In genomic region chr1:193133726-193134125, GRCm38 (mm10) we compare ENCODE assay signal across 18 mouse cellular contexts. TPM values are rescaled to one million over a fixed set of nuclear protein-coding genes. Genes with fewer than 3 reads are reported as not detected.
DNase-seq lines count a peak whose midpoint lies in the region; ATAC-seq and TF ChIP-seq lines count a peak whose summit lies in the region.
"Had no signal": no experiment of that assay in that cellular context is flagged by ENCODE, and none has a peak within 500 bp of the region (broad histone marks: within the 10 kb centered on the region; RNA-seq: fewer than 3 reads in every experiment).

No protein-coding gene starts in this region.

- H3K9ac ChIP-seq in hindbrain, postnatal 0 days (replicated peaks; ENCODE audit: low read length) = no peak overlapping the region
- H3K9ac ChIP-seq in hindbrain, embryonic 13.5 days = no peak overlapping the region
- no peak overlapping the region for H3K9ac ChIP-seq in midbrain, postnatal 0 days (replicated peaks; ENCODE audit: low read length, poor library complexity, severe bottlenecking)
- H3K9ac ChIP-seq in midbrain, embryonic 15.5 days = no peak overlapping the region
- H3K9ac ChIP-seq in MEL (ENCODE audit: control insufficient read depth, low read depth, low read length, poor library complexity, severe bottlenecking) = no peak overlapping the region
- no peak overlapping the region for H3K9ac ChIP-seq in kidney, embryonic 15.5 days
- H3K9ac ChIP-seq: hindbrain, embryonic 14.5 days; limb, embryonic 13.5 days; lung, embryonic 15.5 days; neural tube, embryonic 13.5 days had no signal

- H3K27me3 ChIP-seq in hindbrain, postnatal 0 days (ENCODE audit: insufficient read depth, low read length) = no peaks in the 10 kb centered on the region
- H3K27me3 ChIP-seq in hindbrain, embryonic 13.5 days = 0 out of 2 replicates have a peak, but pooled peaks cover 4% of the 10 kb centered on the region
- H3K27me3 ChIP-seq in midbrain, postnatal 0 days (ENCODE audit: insufficient read depth, low read length) = no peaks in the 10 kb centered on the region; the same call in 1 of the 2 replicates
- no peaks in the 10 kb centered on the region for H3K27me3 ChIP-seq in midbrain, embryonic 15.5 days (replicated peaks)
- H3K27me3 ChIP-seq in MEL (ENCODE audit: control insufficient read depth in 1 of 2, insufficient read depth in 2 of 2, low read length in 2 of 2) = peaks cover 4% of the 10 kb centered on the region in 2 experiments; a peak in 3 of 4 replicates
- no peaks in the 10 kb centered on the region for H3K27me3 ChIP-seq in kidney, embryonic 15.5 days
- H3K27me3 ChIP-seq: CH12.LX; limb, embryonic 13.5 days; lung, embryonic 15.5 days; neural tube, embryonic 13.5 days had no signal

- no peak overlapping the region for H3K27ac ChIP-seq in hindbrain, postnatal 0 days
- H3K27ac ChIP-seq in hindbrain, embryonic 13.5 days = no peak overlapping the region
- no peak overlapping the region for H3K27ac ChIP-seq in midbrain, postnatal 0 days (ENCODE audit: low read depth, low read length)
- no peak overlapping the region for H3K27ac ChIP-seq in midbrain, embryonic 15.5 days
- H3K27ac ChIP-seq in MEL (ENCODE audit: control insufficient read depth, low read depth, low read length) = no peak overlapping the region
- H3K27ac ChIP-seq in kidney, embryonic 15.5 days = no peak overlapping the region
- H3K27ac ChIP-seq: hindbrain, embryonic 14.5 days; limb, embryonic 13.5 days; lung, embryonic 15.5 days; neural tube, embryonic 13.5 days had no signal

- peak; percentile 52 for TF ChIP-seq CTCF in hindbrain, postnatal 0 days (IDR thresholded peaks at IDR 0.05; ENCODE audit: low read depth)
- peak; percentile 42; the same call in 1 of the 2 replicates for TF ChIP-seq CTCF in midbrain, postnatal 0 days (IDR thresholded peaks at IDR 0.05)
- TF ChIP-seq CTCF in MEL (IDR thresholded peaks at IDR 0.05 in 2 of 3, conservative IDR thresholded peaks at IDR 0.05 in 1 of 3; ENCODE audit: control insufficient read depth in 1 of 3, insufficient read depth in 1 of 3, low read depth in 2 of 3, low read length in 3 of 3, poor library complexity in 1 of 3, severe bottlenecking in 1 of 3) = peak; percentile 35 to 74 (median 56)

- ATAC-seq in hindbrain, postnatal 0 days = no peak
- ATAC-seq in hindbrain, embryonic 13.5 days (ENCODE audit: low FRiP score) = no peak
- ATAC-seq in midbrain, postnatal 0 days (ENCODE audit: low FRiP score) = no peak
- ATAC-seq in midbrain, embryonic 15.5 days (replicated peaks) = no peak
- ATAC-seq in kidney, embryonic 15.5 days (replicated peaks; ENCODE audit: low FRiP score) = no peak

- TF ChIP-seq RAD21 in MEL (IDR thresholded peaks at IDR 0.05; ENCODE audit: low read depth, low read length) = peak; percentile 22

- 82% methylated on average over 1 of the region's 1 CpGs for whole genome bisulfite sequencing in hindbrain, postnatal 0 days
- whole genome bisulfite sequencing in hindbrain, embryonic 13.5 days = 90% methylated on average over 1 of the region's 1 CpGs
- WGBS in midbrain, postnatal 0 days = 88% methylated on average over 1 of the region's 1 CpGs
- 89% methylated on average over 1 of the region's 1 CpGs for WGBS in midbrain, embryonic 15.5 days
- 86% methylated on average over 1 of the region's 1 CpGs for WGBS in kidney, embryonic 15.5 days

- H3K4me1 ChIP-seq in hindbrain, postnatal 0 days (ENCODE audit: insufficient read depth, low read length) = peaks cover 5% of the 10 kb centered on the region; the same call in 1 of the 2 replicates
- peaks cover 12% of the 10 kb centered on the region for H3K4me1 ChIP-seq in hindbrain, embryonic 13.5 days (replicated peaks)
- 0 out of 2 replicates have a peak, but pooled peaks cover 3% of the 10 kb centered on the region for H3K4me1 ChIP-seq in midbrain, postnatal 0 days (ENCODE audit: insufficient read depth, low read length)
- H3K4me1 ChIP-seq in midbrain, embryonic 15.5 days = peaks cover 11% of the 10 kb centered on the region
- peaks cover 0 to 12% of the 10 kb centered on the region in 2 experiments; a peak in 3 of 4 replicates for H3K4me1 ChIP-seq in MEL (ENCODE audit: control insufficient read depth in 1 of 2, insufficient read depth in 2 of 2, low read length in 2 of 2)
- peaks cover 21% of the 10 kb centered on the region for H3K4me1 ChIP-seq in kidney, embryonic 15.5 days

- no peaks in the 10 kb centered on the region for H3K9me3 ChIP-seq in hindbrain, postnatal 0 days (ENCODE audit: low read length)
- H3K9me3 ChIP-seq in hindbrain, embryonic 13.5 days = no peaks in the 10 kb centered on the region
- no peaks in the 10 kb centered on the region for H3K9me3 ChIP-seq in midbrain, postnatal 0 days (ENCODE audit: low read length)
- no peaks in the 10 kb centered on the region for H3K9me3 ChIP-seq in midbrain, embryonic 15.5 days
- no peaks in the 10 kb centered on the region for H3K9me3 ChIP-seq in MEL (replicated peaks; ENCODE audit: insufficient read depth, low read length)
- H3K9me3 ChIP-seq in kidney, embryonic 15.5 days (replicated peaks) = no peaks in the 10 kb centered on the region
- H3K9me3 ChIP-seq: limb, embryonic 13.5 days; lung, embryonic 15.5 days; megakaryocyte, embryonic 14.5 days; neural tube, embryonic 13.5 days had no signal

- no peak overlapping the region for H3K4me3 ChIP-seq in hindbrain, postnatal 0 days (ENCODE audit: low read length)
- H3K4me3 ChIP-seq in hindbrain, embryonic 13.5 days = no peak overlapping the region
- H3K4me3 ChIP-seq in midbrain, postnatal 0 days (ENCODE audit: low read depth, low read length) = no peak overlapping the region
- no peak overlapping the region for H3K4me3 ChIP-seq in midbrain, embryonic 15.5 days
- H3K4me3 ChIP-seq in MEL (ENCODE audit: control insufficient read depth in 1 of 2, insufficient read depth in 1 of 2, low read depth in 2 of 2, low read length in 2 of 2) = no peak overlapping the region
- H3K4me3 ChIP-seq in kidney, embryonic 15.5 days (replicated peaks) = no peak overlapping the region
- H3K4me3 ChIP-seq: limb, embryonic 13.5 days; lung, embryonic 15.5 days; megakaryocyte, embryonic 14.5 days; neural tube, embryonic 13.5 days had no signal

- no peaks in the 10 kb centered on the region for H3K36me3 ChIP-seq in hindbrain, postnatal 0 days (ENCODE audit: insufficient read depth, low read length)
- H3K36me3 ChIP-seq in hindbrain, embryonic 13.5 days = no peaks in the 10 kb centered on the region
- H3K36me3 ChIP-seq in midbrain, postnatal 0 days (ENCODE audit: insufficient read depth, low read length) = no peaks in the 10 kb centered on the region
- no peaks in the 10 kb centered on the region for H3K36me3 ChIP-seq in midbrain, embryonic 15.5 days (replicated peaks)
- H3K36me3 ChIP-seq in MEL (ENCODE audit: control insufficient read depth in 1 of 2, insufficient read depth in 2 of 2, low read length in 2 of 2) = peaks cover 0 to 10% of the 10 kb centered on the region in 2 experiments; a peak in 2 of 4 replicates
- H3K36me3 ChIP-seq in kidney, embryonic 15.5 days = no peaks in the 10 kb centered on the region
- H3K36me3 ChIP-seq: limb, embryonic 13.5 days; lung, embryonic 15.5 days; neural tube, embryonic 13.5 days had no signal

- DNase-seq in hindbrain, postnatal 0 days (ENCODE audit: low spot score) = no peak
- DNase-seq in midbrain, postnatal 0 days (ENCODE audit: low spot score) = no peak
- DNase-seq in MEL (ENCODE audit: low read depth, low spot score) = peak; percentile 68
- DNase-seq in naive thymus-derived CD4-positive, alpha-beta T cell, adult 2 months (ENCODE audit: low read depth) = peak; percentile 40
- DNase-seq in adrenal gland, postnatal 4 days (ENCODE audit: low spot score in 2 of 2) = no peak
- DNase-seq: adrenal gland, postnatal 36 days; cerebellum, postnatal 36 days; heart, adult 18-20 months; thymus, postnatal 14 days had no signal

- no peak for TF ChIP-seq EP300 in MEL (IDR thresholded peaks at IDR 0.05; ENCODE audit: low read depth in 1 of 2, low read length in 2 of 2)

- H3K79me2 ChIP-seq in MEL (ENCODE audit: control insufficient read depth, insufficient read depth, low read length, poor library complexity) = peaks cover 12% of the 10 kb centered on the region

- H3K4me2 ChIP-seq in hindbrain, postnatal 0 days (ENCODE audit: low read depth, low read length) = no peak overlapping the region
- no peak overlapping the region for H3K4me2 ChIP-seq in hindbrain, embryonic 13.5 days
- H3K4me2 ChIP-seq in midbrain, postnatal 0 days (ENCODE audit: low read depth, low read length, poor library complexity, severe bottlenecking) = no peak overlapping the region
- H3K4me2 ChIP-seq in midbrain, embryonic 15.5 days = no peak overlapping the region
- H3K4me2 ChIP-seq in kidney, embryonic 15.5 days = no peak overlapping the region
- H3K4me2 ChIP-seq: hindbrain, embryonic 14.5 days; limb, embryonic 13.5 days; lung, embryonic 15.5 days; neural tube, embryonic 13.5 days had no signal

- TF ChIP-seq POLR2A in MEL (IDR thresholded peaks at IDR 0.05; ENCODE audit: control insufficient read depth in 1 of 2, insufficient read depth in 1 of 2, low read depth in 1 of 2, low read length in 2 of 2, poor library complexity in 1 of 2) = no peak

RNA-seq across cellular contexts. Expression of gene Diexf, which starts 3.7 kb away (rescaled TPM):
- total RNA-seq in hindbrain, postnatal 0 days (2014; rRNA removed) = 8.6 and 9.8 TPM in 2 replicates
- 3.5 and 4.9 TPM in 2 replicates for polyA plus RNA-seq in hindbrain, postnatal 0 days (2015; fragmentation: Nextera tagmentation; extraction: Ambion mirVana)
- polyA plus RNA-seq in hindbrain, embryonic 13.5 days (2015; fragmentation: Nextera tagmentation; extraction: Ambion mirVana) = 7.1 and 7.4 TPM in 2 replicates
- 14.4 and 15.5 TPM in 2 replicates for total RNA-seq in midbrain, postnatal 0 days (2014; rRNA removed)
- 3.4 and 3.9 TPM in 2 replicates for polyA plus RNA-seq in midbrain, postnatal 0 days (2015; fragmentation: Nextera tagmentation; extraction: Ambion mirVana)
- polyA plus RNA-seq in midbrain, embryonic 15.5 days (2015; fragmentation: Nextera tagmentation; extraction: Ambion mirVana) = 9.0 and 9.8 TPM in 2 replicates
- 20.6 and 21.8 TPM in 2 replicates for total RNA-seq in MEL (2012; rRNA removed)
- 10 to 100 TPM in 1 of 2 experiments, not detected in 1; 45.4 TPM for polyA plus RNA-seq in MEL (2012; ENCODE audit: insufficient read depth in 1 of 2, insufficient read length in 2 of 2, low read depth in 1 of 2, low replicate concordance in 2 of 2, missing spikeins in 1 of 2)
- polyA plus RNA-seq in kidney, embryonic 15.5 days (2015; fragmentation: Nextera tagmentation; extraction: Ambion mirVana) = 9.2 and 9.9 TPM in 2 replicates
- 10 to 100 TPM; 18.1 to 19.9 TPM for total RNA-seq in adrenal gland, postnatal 4 days (2021)

RNA-seq across cellular contexts. Expression of gene Irf6, which starts 19.2 kb away (rescaled TPM):
- 0.47 and 0.78 TPM in 2 replicates for total RNA-seq in hindbrain, postnatal 0 days (2014; rRNA removed)
- polyA plus RNA-seq in hindbrain, postnatal 0 days (2015; fragmentation: Nextera tagmentation; extraction: Ambion mirVana) = 0.44 and 0.66 TPM in 2 replicates
- polyA plus RNA-seq in hindbrain, embryonic 13.5 days (2015; fragmentation: Nextera tagmentation; extraction: Ambion mirVana) = 0.62 and 0.82 TPM in 2 replicates
- total RNA-seq in midbrain, postnatal 0 days (2014; rRNA removed) = 0.71 and 1.2 TPM in 2 replicates
- polyA plus RNA-seq in midbrain, postnatal 0 days (2015; fragmentation: Nextera tagmentation; extraction: Ambion mirVana) = 0.77 and 0.94 TPM in 2 replicates
- 0.74 and 0.81 TPM in 2 replicates for polyA plus RNA-seq in midbrain, embryonic 15.5 days (2015; fragmentation: Nextera tagmentation; extraction: Ambion mirVana)
- total RNA-seq in MEL (2012; rRNA removed) = 0.03 and 0.15 TPM in 2 replicates
- polyA plus RNA-seq in MEL (2012; ENCODE audit: insufficient read depth in 1 of 2, insufficient read length in 2 of 2, low read depth in 1 of 2, low replicate concordance in 2 of 2, missing spikeins in 1 of 2) = under 1 TPM in 1 of 2 experiments, not detected in 1; 0.19 TPM
- polyA plus RNA-seq in kidney, embryonic 15.5 days (2015; fragmentation: Nextera tagmentation; extraction: Ambion mirVana) = 13.3 and 14.0 TPM in 2 replicates
- total RNA-seq in adrenal gland, postnatal 4 days (2021) = 1 to 10 TPM; 3.6 to 4.7 TPM

RNA-seq across cellular contexts. Expression of gene A130010J15Rik, which starts 34.1 kb away (rescaled TPM):
- total RNA-seq in hindbrain, postnatal 0 days (2014; rRNA removed) = 11.2 and 14.8 TPM in 2 replicates
- polyA plus RNA-seq in hindbrain, postnatal 0 days (2015; fragmentation: Nextera tagmentation; extraction: Ambion mirVana) = 8.7 and 8.9 TPM in 2 replicates
- 12.9 and 13.5 TPM in 2 replicates for polyA plus RNA-seq in hindbrain, embryonic 13.5 days (2015; fragmentation: Nextera tagmentation; extraction: Ambion mirVana)
- total RNA-seq in midbrain, postnatal 0 days (2014; rRNA removed) = 10.5 and 19.5 TPM in 2 replicates
- 10.0 and 10.1 TPM in 2 replicates for polyA plus RNA-seq in midbrain, postnatal 0 days (2015; fragmentation: Nextera tagmentation; extraction: Ambion mirVana)
- 11.4 and 12.8 TPM in 2 replicates for polyA plus RNA-seq in midbrain, embryonic 15.5 days (2015; fragmentation: Nextera tagmentation; extraction: Ambion mirVana)
- total RNA-seq in MEL (2012; rRNA removed) = 12.5 and 13.2 TPM in 2 replicates
- 1 to 10 TPM in 1 of 2 experiments, not detected in 1; 5.8 TPM for polyA plus RNA-seq in MEL (2012; ENCODE audit: insufficient read depth in 1 of 2, insufficient read length in 2 of 2, low read depth in 1 of 2, low replicate concordance in 2 of 2, missing spikeins in 1 of 2)
- polyA plus RNA-seq in kidney, embryonic 15.5 days (2015; fragmentation: Nextera tagmentation; extraction: Ambion mirVana) = 14.2 and 16.3 TPM in 2 replicates
- total RNA-seq in adrenal gland, postnatal 4 days (2021) = 1 to 10 TPM; 4.8 to 5.7 TPM

Comparison
In these comparisons a context has a peak if more than half of its experiments do, and no peak if none do; other contexts are left out.
1. DNase-seq: peak in MEL (single experiment) and naive thymus-derived CD4-positive, alpha-beta T cell, adult 2 months (single experiment); none in hindbrain, postnatal 0 days (single experiment), midbrain, postnatal 0 days (single experiment) and adrenal gland, postnatal 4 days (0 of 2).
2. Peak in every context shown above with its lines, with median percentiles within 50 percentile points of each other: CTCF ChIP-seq.